Mouse (Mus musculus) heart, embryonic 16.5 days (tissue): Measurements from ENCODE around the gene Zfp874a. TPM values are rescaled to one million over a fixed set of nuclear protein-coding genes. Genes with fewer than 3 reads are reported as not detected.
"Not testable (repeated sequence)": the region's sequence is repeated elsewhere in the genome, so short reads cannot be mapped to it uniquely, and the experiment has no call there.

Experiments
- ATAC-seq: fragments of 200-750 bp; cut with Nextera tagmentation; replicated peaks from 2 replicates; pipeline ENCODE4 v1.8.0; 2017; ENCODE audit warnings: moderate number of reproducible peaks; ENCODE audit not compliant: insufficient read depth, low FRiP score; ENCODE audit errors: extremely low read depth
- H3K27ac ChIP-seq: fragments of 300-500 bp; sonication (generic); 2 replicates; pipeline ENCODE4 v1.5.1; 2014; ENCODE audit warnings: mild to moderate bottlenecking, low read length, control low read depth, moderate library complexity
- H3K27me3 ChIP-seq: fragments of 300-500 bp; sonication (generic); 2 replicates; pipeline ENCODE4 v1.6.1; 2014; ENCODE audit warnings: low read length, mixed read lengths; ENCODE audit not compliant: control insufficient read depth, insufficient read depth
- H3K36me3 ChIP-seq: fragments of 300-500 bp; sonication (generic); 2 replicates; pipeline ENCODE4 v1.6.1; 2014; ENCODE audit not compliant: control insufficient read depth, insufficient read depth
- H3K4me1 ChIP-seq: fragments of 300-500 bp; sonication (generic); 2 replicates; pipeline ENCODE4 v1.6.1; 2014; ENCODE audit warnings: low read length, mixed read lengths; ENCODE audit not compliant: control insufficient read depth, insufficient read depth
- H3K4me2 ChIP-seq: fragments of 300-500 bp; sonication (generic); 2 replicates; pipeline ENCODE4 v1.6.1; 2014; ENCODE audit warnings: low read depth, mild to moderate bottlenecking, control low read depth, low read length
- H3K4me3 ChIP-seq: fragments of 300-500 bp; sonication (generic); 2 replicates; pipeline ENCODE4 v1.5.1; 2014; ENCODE audit warnings: mild to moderate bottlenecking, control low read depth, low read length
- H3K9ac ChIP-seq: fragments of 300-500 bp; sonication (generic); 2 replicates; pipeline ENCODE4 v1.6.1; 2014; ENCODE audit warnings: low read length, control low read depth
- H3K9me3 ChIP-seq: fragments of 300-500 bp; sonication (generic); replicated peaks from 2 replicates; pipeline ENCODE4 v1.6.1; 2016; ENCODE audit warnings: low read length; ENCODE audit not compliant: control insufficient read depth
- WGBS: fragments of 180-500 bp; shearing (Covaris S2); extraction: QIAGEN DNeasy Blood & Tissue Kit; methylation state at CpG from one replicate; pipeline ENCODE4 v1.1.7; 2014; 5-methylcytosine and 5-hydroxymethylcytosine counted together
- polyA plus RNA-seq: library from polyadenylated mRNA; unstranded; fragments of >200 nt; fragmentation: Nextera tagmentation; extraction: Ambion mirVana; gene quantifications from 2 replicates; pipeline ENCODE4 v1.2.1, GENCODE M21; 2015

Zfp874a gene
- polyA plus RNA-seq, 1 experiment from 2014 or later = 6.0 TPM

GRCm38 (mm10) chr13:67415759-67416158 lies 35.7 kb downstream of the Zfp874a start:
- Histone ChIP-seq H3K27me3 (no peaks in the 10 kb centered on the region), H3K4me1 (0 out of 2 replicates have a peak, but pooled peaks cover 1% of the 10 kb centered on the region), H3K36me3 (no peaks in the 10 kb centered on the region), H3K4me2 (no peak overlapping the region), H3K27ac (no peak overlapping the region), H3K9ac (no peak overlapping the region), H3K9me3 (no peaks in the 10 kb centered on the region), H3K4me3 (no peak overlapping the region)
- 83% methylated on average over 6 of the region's 6 CpGs for WGBS
- ATAC-seq = no peak

- not testable (repeated sequence) for H3K9ac ChIP-seq, H3K9me3 ChIP-seq, H3K4me2 ChIP-seq, H3K36me3 ChIP-seq, H3K27me3 ChIP-seq, H3K4me3 ChIP-seq, ATAC-seq, H3K27ac ChIP-seq, H3K4me1 ChIP-seq
- 54% methylated on average over 3 of the region's 3 CpGs for WGBS
Measured at GRCm38 (mm10) chr13:67413634-67414033, 37.8 kb downstream of the Zfp874a start.

GRCm38 (mm10) chr13:67399183-67399903 lies 52.1 kb downstream of the Zfp874a start, which contains the start of gene Zfp429:
Zfp429 (minus strand) TSS chr13:67399819.
- not testable (repeated sequence) for H3K9me3 ChIP-seq, H3K27me3 ChIP-seq, H3K4me1 ChIP-seq, H3K36me3 ChIP-seq
- peak; percentile 95 for ATAC-seq
- Histone ChIP-seq H3K4me3 (peak within 1 kb of the TSS; percentile 86), H3K9ac (peak within 1 kb of the TSS; percentile 78), H3K4me2 (peak within 1 kb of the TSS; percentile 62), H3K27ac (peak within 1 kb of the TSS; percentile 57; the same call in 1 of the 2 replicates)
- WGBS = 3% methylated on average over 14 of the region's 16 CpGs

GRCm38 (mm10) chr13:67376255-67376654 lies 75.2 kb downstream of the Zfp874a start:
- H3K9ac ChIP-seq, H3K36me3 ChIP-seq, H3K9me3 ChIP-seq, ATAC-seq, H3K27me3 ChIP-seq, H3K4me1 ChIP-seq, H3K4me3 ChIP-seq, H3K4me2 ChIP-seq, H3K27ac ChIP-seq: not testable (repeated sequence)
- 77% methylated on average over 3 of the region's 3 CpGs for WGBS

- not testable (repeated sequence) for H3K36me3 ChIP-seq, H3K27ac ChIP-seq, H3K9me3 ChIP-seq, H3K4me1 ChIP-seq, H3K27me3 ChIP-seq
- peak; percentile 93 for ATAC-seq
- H3K4me3 ChIP-seq = peak within 1 kb of the TSS; percentile 72
- peak within 1 kb of the TSS; percentile 67 for H3K9ac ChIP-seq
- H3K4me2 ChIP-seq = peak within 1 kb of the TSS; percentile 71
- 12% methylated on average over 13 of the region's 15 CpGs for WGBS
Measured at GRCm38 (mm10) chr13:67375050-67375911, 76.1 kb downstream of the Zfp874a start, which contains the start of the genes Gm28041 and Zfp456. Gm28041 (minus strand) TSS chr13:67375733. Zfp456 (minus strand) TSS chr13:67375810.

Other genes starting within 250 kb of the Zfp874a start
- 1.2 and 1.3 TPM in 2 replicates for gene Zfp458, start 173.2 kb downstream of the Zfp874a start, polyA plus RNA-seq
- 0.94 and 1.3 TPM in 2 replicates for gene Zfp457, start 145.1 kb downstream of the Zfp874a start, polyA plus RNA-seq
- gene Zfp595, start 119.1 kb downstream of the Zfp874a start, polyA plus RNA-seq = 1.8 TPM in 2 replicates
- gene Gm28044, start 91.1 kb downstream of the Zfp874a start, polyA plus RNA-seq = 0.83 TPM in 1 of 2 replicates, not detected in the other
- 0.60 and 0.72 TPM in 2 replicates for gene Zfp953, start 91.0 kb downstream of the Zfp874a start, polyA plus RNA-seq
- gene Gm28041, start 75.9 kb downstream of the Zfp874a start, polyA plus RNA-seq = 0.71 TPM in 1 of 2 replicates, not detected in the other
- gene Zfp456, start 75.8 kb downstream of the Zfp874a start, polyA plus RNA-seq = 1.0 and 1.7 TPM in 2 replicates
- gene Zfp429, start 51.8 kb downstream of the Zfp874a start, polyA plus RNA-seq = 4.7 and 5.8 TPM in 2 replicates
- gene Zfp459, start 30.2 kb downstream of the Zfp874a start, polyA plus RNA-seq = 0.56 and 0.59 TPM in 2 replicates
- gene Zfp874b, start 32.6 kb upstream of the Zfp874a start, polyA plus RNA-seq = 2.1 and 2.8 TPM in 2 replicates
- gene Zfp58, start 48.9 kb upstream of the Zfp874a start, polyA plus RNA-seq = 8.9 TPM in 2 replicates
- gene Gm26965, start 74.5 kb upstream of the Zfp874a start, polyA plus RNA-seq = not detected in 2 replicates
- gene Zfp87, start 74.6 kb upstream of the Zfp874a start, polyA plus RNA-seq = 16.8 and 18.2 TPM in 2 replicates
- gene Zfp748, start 102.2 kb upstream of the Zfp874a start, polyA plus RNA-seq = 7.1 and 7.3 TPM in 2 replicates
- 2.6 and 2.7 TPM in 2 replicates for gene Zfp729b, start 158.1 kb upstream of the Zfp874a start, polyA plus RNA-seq
- gene Gm49345, start 186.1 kb upstream of the Zfp874a start, polyA plus RNA-seq = not detected in 2 replicates
- gene Zfp729a, start 186.2 kb upstream of the Zfp874a start, polyA plus RNA-seq = 1.6 TPM in 2 replicates
- gene Zfp738, start 235.4 kb upstream of the Zfp874a start, polyA plus RNA-seq = 7.5 and 7.8 TPM in 2 replicates